Mouse (Mus musculus) E14TG2a.4 (cell line): ENCODE results near the gene Hoxb13.

Source experiments
- CTCF ChIP-seq: conservative IDR thresholded peaks from 2 replicates; pipeline ENCODE4 v1.5.1; 2014; ENCODE audit warnings: low read length
- NANOG ChIP-seq: IDR thresholded peaks from 2 replicates; pipeline ENCODE4 v1.6.1; 2014; ENCODE audit warnings: borderline replicate concordance, low read length, mixed read lengths
- POU5F1 ChIP-seq: IDR thresholded peaks from 2 replicates; pipeline ENCODE4 v1.6.1; 2014; ENCODE audit warnings: low read length, borderline replicate concordance

GRCm38 (mm10) chr11:96147471-96147870 lies 46.6 kb upstream of the Hoxb13 start:
- no peak for TF ChIP-seq CTCF
- TF ChIP-seq NANOG: no peak
- TF ChIP-seq POU5F1: no peak
